Mouse (Mus musculus): ENCODE measurements around the gene Gps2. TPM values are rescaled to one million over a fixed set of nuclear protein-coding genes. Genes with fewer than 3 reads are reported as not detected.
A peak's percentile ranks its signal among the peaks of the same experiment; 100 is the strongest.
"Not testable (repeated sequence)": the region's sequence is repeated elsewhere in the genome, so short reads cannot be mapped to it uniquely, and the experiment has no call there.

The Gps2 gene
- polyA plus RNA-seq, 1 experiment from 2014 or later = 89.1 TPM

DNA sequence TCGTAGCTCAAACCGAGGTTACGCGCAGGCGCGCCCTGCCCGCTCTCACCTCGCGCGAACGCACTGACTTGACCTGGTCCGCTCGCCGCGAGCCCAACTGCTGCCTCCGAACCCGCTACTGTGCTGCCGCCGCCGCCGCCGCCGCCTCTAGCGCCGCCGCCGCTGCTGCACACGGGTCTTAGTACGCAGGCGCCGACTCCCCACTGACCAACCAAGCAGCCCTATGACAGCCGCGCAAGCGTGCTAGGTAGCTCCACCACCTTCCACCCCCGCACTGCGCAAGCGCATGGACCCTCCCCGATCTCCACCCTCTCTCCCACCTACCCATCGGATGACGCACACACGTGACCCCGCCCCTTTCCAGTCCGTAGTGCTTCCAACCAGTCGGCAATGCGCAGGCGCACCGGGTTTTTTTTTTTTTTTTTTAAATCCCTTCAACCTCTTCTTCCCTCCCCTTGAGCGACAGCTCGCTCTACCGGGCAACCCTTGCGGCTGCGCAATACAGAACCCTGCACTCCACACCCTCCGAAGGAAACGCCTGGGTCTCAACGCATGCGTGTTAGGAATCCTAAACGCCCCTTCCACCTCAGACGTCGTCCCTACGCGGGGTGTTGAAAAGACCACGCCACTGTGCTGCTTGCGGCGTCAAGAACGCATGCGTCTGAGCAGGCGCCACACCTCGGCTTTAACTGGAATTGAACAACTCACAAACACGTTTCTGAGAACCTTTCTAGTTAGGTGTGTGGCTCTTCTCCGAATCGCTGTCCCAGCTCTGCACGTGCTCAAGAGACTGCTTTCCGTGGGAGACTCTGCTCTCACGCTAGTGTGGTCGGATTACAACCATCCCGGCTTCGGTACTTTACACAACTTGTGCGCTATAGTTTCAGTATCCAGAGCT, 7.7 kb downstream of the Gps2 start, which contains the start of gene Eif5a:
Eif5a (minus strand) TSS at position 845 of the 898 bp plus-strand sequence.
- Histone ChIP-seq H3K36me3 (replicated peaks) (peaks cover 33% of the 10 kb centered on the region), H3K4me1 (peaks cover 42% of the 10 kb centered on the region)
- under 1% methylated on average over 78 of the region's 78 CpGs for WGBS

DNA sequence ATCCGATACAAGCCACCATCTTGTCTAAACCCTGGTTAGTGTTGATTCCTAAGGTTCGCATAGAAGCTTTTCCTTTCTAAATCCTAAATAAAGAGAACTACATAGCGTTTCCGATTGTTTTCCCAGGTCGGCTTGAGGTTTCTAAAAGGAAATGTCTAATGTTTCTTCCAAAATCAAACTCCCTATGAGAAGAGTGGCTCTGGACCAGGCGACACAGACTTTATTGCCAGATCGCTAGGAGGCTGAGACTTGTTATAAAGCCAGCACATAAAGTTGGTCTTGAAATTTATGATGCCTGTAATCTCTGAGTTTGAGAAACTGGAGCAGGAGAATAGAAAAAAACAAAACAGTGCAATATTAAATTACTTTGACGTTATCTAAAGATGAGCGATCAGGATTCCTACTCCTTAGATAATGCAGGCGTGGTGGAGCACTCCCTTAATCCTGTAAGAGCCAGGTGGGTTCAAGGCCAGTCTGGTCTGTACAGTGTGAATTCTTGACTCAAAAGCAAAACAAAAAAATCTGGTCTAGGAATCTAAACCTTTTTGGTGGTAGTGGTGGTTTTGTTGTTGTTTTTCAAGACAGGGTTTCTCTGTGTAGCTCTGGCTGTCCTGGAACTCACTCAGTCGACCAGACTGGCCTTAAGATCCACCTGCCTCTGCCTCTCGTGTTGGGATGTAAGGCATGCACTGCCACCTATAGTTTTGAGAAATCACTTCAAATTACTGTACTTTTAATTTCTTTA, 8.5 kb downstream of the Gps2 start:
- 6% methylated on average over 12 of the region's 12 CpGs for WGBS
- DNase-seq (ENCODE audit: low spot score) = no peak

More for the DNA sequence above, 7.7 kb downstream of the Gps2 start, which contains the start of gene Eif5a:
- Histone ChIP-seq H3K27me3 (replicated peaks; ENCODE audit: low read depth, poor library complexity, severe bottlenecking) (no peaks in the 10 kb centered on the region), H3K9me3 (no peaks in the 10 kb centered on the region), H3K4me3 (peak within 1 kb of the TSS; percentile 99), H3K27ac (replicated peaks) (peak within 1 kb of the TSS; percentile 99)
- DNase-seq (ENCODE audit: low spot score) = peak; percentile 100

DNA sequence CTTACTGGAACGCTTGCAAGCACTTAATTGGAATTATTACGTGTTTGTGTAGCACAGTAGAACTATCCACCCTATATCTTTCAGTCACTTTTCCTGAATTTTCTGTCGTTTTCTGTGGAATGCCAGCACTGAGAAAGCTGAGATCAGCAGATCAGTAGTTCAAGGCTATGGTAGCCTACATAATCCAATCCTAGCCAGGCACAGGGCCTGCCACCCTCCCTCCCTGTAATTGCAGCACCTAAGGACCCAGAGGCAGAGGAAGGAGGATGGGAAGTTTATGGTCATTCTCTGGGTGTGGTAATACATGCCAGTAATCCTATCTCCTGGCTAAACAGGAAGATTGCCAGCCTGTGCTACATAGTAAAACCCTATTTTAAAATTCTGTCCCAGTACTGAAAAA, 9.1 kb downstream of the Gps2 start:
- 73% methylated on average over 3 of the region's 3 CpGs for WGBS
- no peaks in the 10 kb centered on the region for H3K9me3 ChIP-seq
- peak overlapping the region; percentile 99 for H3K27ac ChIP-seq (replicated peaks)
- peaks cover 32% of the 10 kb centered on the region for H3K4me1 ChIP-seq
- H3K4me3 ChIP-seq = peak overlapping the region; percentile 99
- H3K27me3 ChIP-seq (replicated peaks; ENCODE audit: low read depth, poor library complexity, severe bottlenecking) = no peaks in the 10 kb centered on the region
- peaks cover 19% of the 10 kb centered on the region for H3K36me3 ChIP-seq (replicated peaks)
- DNase-seq (ENCODE audit: low spot score) = no peak

More for the DNA sequence above, 8.5 kb downstream of the Gps2 start:
- Histone ChIP-seq H3K36me3 (replicated peaks) (peaks cover 25% of the 10 kb centered on the region), H3K27me3 (replicated peaks; ENCODE audit: low read depth, poor library complexity, severe bottlenecking) (no peaks in the 10 kb centered on the region), H3K4me1 (peaks cover 37% of the 10 kb centered on the region), H3K27ac (replicated peaks) (peak overlapping the region; percentile 99), H3K4me3 (peak overlapping the region; percentile 99), H3K9me3 (no peaks in the 10 kb centered on the region)

DNA sequence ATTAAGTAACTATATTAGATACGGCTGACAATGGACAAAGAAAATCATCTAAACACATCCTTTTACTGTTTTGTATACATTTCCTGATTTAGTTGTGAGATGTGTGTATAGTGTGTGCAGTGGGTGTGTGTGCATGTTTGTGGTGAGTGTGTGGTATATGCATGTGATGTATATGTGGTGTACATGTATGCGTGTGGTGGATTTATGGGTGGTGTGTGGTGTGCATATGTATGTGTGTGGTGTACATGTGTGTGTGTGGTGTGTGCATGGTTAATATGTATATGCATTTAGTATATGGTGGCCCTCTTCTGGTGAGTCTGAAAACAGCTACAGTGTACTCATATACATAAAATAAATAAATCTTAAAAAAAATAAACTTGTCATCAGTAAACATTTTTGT, 13.8 kb downstream of the Gps2 start:
- no peaks in the 10 kb centered on the region for H3K27me3 ChIP-seq (replicated peaks; ENCODE audit: low read depth, poor library complexity, severe bottlenecking)
- H3K27ac ChIP-seq (replicated peaks) = no peak overlapping the region
- no peaks in the 10 kb centered on the region for H3K36me3 ChIP-seq (replicated peaks)
- peaks cover 6% of the 10 kb centered on the region for H3K4me1 ChIP-seq
- no peak overlapping the region for H3K4me3 ChIP-seq
- no peaks in the 10 kb centered on the region for H3K9me3 ChIP-seq
- WGBS = 94% methylated on average over 2 of the region's 2 CpGs
- DNase-seq (ENCODE audit: low spot score) = no peak

DNA sequence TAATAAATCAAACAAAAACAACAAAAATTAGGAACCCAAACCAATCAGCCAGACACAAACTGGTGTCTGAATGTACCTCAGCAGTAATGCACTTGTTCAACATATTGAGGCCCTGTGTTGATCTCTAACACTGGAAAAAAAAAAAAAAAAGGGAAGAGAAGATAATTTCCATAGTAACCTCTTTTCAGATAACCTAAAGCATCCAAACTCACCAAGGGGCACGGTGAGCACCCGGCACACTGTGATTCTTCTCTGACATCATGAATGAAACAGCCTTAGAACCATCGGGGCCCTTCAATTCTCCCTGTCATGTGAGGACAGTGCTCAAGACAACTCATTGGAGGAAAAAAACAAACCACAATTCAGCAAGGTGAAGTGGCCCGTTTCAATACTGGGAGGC, 16.0 kb downstream of the Gps2 start:
- no peak for DNase-seq (ENCODE audit: low spot score)
- 0 out of 2 replicates have a peak, but pooled peaks cover 8% of the 10 kb centered on the region for H3K4me1 ChIP-seq
- H3K36me3 ChIP-seq (replicated peaks) = no peaks in the 10 kb centered on the region
- WGBS = 91% methylated on average over 4 of the region's 4 CpGs
- H3K27ac ChIP-seq (replicated peaks) = no peak overlapping the region
- H3K4me3 ChIP-seq = no peak overlapping the region
- no peaks in the 10 kb centered on the region for H3K9me3 ChIP-seq
- H3K27me3 ChIP-seq (replicated peaks; ENCODE audit: low read depth, poor library complexity, severe bottlenecking) = peaks cover 6% of the 10 kb centered on the region; the same call in 1 of the 2 replicates

DNA sequence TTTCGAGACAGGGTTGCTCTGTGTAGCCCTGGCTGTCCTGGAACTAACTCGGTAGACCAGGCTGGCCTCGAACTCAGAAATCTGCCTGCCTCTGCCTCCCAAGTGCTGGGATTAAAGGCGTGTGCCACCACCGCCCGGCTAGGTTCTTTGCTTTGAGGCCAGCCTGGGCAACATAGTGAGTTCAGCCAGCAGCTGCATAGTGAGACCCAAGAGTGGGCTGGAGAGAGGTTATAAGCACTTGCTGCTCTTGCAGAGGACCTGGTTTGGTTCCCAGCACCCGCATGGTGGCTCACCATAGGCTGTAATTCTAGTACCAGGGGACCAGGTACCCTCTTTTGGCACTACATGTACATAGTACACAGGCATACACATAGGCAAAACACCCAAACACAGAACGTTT, 16.5 kb downstream of the Gps2 start:
- peaks cover 11% of the 10 kb centered on the region; the same call in 1 of the 2 replicates for H3K27me3 ChIP-seq (replicated peaks; ENCODE audit: low read depth, poor library complexity, severe bottlenecking)
- peaks cover 12% of the 10 kb centered on the region for H3K4me1 ChIP-seq
- DNase-seq (ENCODE audit: low spot score); H3K27ac ChIP-seq (replicated peaks); H3K36me3 ChIP-seq (replicated peaks); H3K9me3 ChIP-seq; H3K4me3 ChIP-seq: not testable (repeated sequence)
- 87% methylated on average over 8 of the region's 8 CpGs for WGBS

DNA sequence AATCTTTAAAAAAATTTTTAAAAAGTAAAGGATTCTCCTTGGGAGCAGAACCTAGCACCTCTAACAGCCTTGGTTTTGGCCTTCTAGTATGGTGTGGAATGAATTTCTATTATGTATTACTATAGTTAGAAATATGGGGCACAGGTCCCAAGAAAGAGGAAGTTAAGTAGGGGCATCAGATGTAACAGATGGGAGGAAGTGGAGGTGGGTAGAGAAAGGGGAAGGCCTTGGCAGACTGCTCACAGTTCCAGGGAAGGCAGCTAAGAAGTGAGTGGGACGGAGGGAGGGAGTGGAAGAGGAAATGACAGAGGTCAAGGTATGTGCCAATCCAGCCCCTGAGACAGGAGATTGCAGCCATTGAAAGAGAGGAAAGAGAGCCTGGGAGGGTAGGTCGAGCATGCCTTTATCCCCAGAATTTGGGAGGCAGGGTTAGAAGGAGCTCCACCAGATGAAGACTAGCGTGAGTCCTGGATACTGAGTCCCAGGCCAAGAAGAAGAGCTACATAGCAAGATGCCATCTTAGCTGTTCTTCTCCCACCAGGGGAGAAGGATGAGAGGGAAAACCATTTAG, 17.4 kb downstream of the Gps2 start:
- no peaks in the 10 kb centered on the region for H3K36me3 ChIP-seq (replicated peaks)
- no peaks in the 10 kb centered on the region for H3K9me3 ChIP-seq
- peaks cover 19% of the 10 kb centered on the region for H3K27me3 ChIP-seq (replicated peaks; ENCODE audit: low read depth, poor library complexity, severe bottlenecking)
- WGBS = 65% methylated on average over 3 of the region's 3 CpGs
- no peak for DNase-seq (ENCODE audit: low spot score)
- peaks cover 21% of the 10 kb centered on the region for H3K4me1 ChIP-seq
- H3K27ac ChIP-seq (replicated peaks) = no peak overlapping the region
- H3K4me3 ChIP-seq = no peak overlapping the region

DNA sequence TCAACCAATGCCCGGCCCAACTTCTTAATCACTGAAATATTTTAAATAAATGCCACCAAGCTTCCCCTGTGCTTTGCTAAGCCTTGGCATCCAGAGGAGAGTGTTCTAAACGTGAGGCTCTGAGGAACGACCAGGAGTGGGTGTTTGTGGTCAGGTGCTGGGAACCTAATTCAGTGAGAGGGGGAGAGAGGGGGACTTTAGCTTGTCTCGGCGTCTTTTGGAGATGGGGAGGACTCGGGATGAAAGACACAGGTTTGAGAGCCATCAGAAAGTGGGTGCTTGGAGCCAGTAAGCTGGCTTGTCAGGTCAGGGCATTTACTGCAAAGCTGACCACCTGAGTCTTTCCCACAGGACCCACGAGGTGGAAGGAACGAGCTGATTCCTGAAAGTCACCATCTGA, 18.1 kb downstream of the Gps2 start:
- no peak overlapping the region for H3K27ac ChIP-seq (replicated peaks)
- no peaks in the 10 kb centered on the region for H3K9me3 ChIP-seq
- peaks cover 28% of the 10 kb centered on the region for H3K4me1 ChIP-seq
- WGBS = 74% methylated on average over 8 of the region's 8 CpGs
- peaks cover 26% of the 10 kb centered on the region for H3K27me3 ChIP-seq (replicated peaks; ENCODE audit: low read depth, poor library complexity, severe bottlenecking)
- H3K36me3 ChIP-seq (replicated peaks) = no peaks in the 10 kb centered on the region
- H3K4me3 ChIP-seq = no peak overlapping the region
- no peak for DNase-seq (ENCODE audit: low spot score)

DNA sequence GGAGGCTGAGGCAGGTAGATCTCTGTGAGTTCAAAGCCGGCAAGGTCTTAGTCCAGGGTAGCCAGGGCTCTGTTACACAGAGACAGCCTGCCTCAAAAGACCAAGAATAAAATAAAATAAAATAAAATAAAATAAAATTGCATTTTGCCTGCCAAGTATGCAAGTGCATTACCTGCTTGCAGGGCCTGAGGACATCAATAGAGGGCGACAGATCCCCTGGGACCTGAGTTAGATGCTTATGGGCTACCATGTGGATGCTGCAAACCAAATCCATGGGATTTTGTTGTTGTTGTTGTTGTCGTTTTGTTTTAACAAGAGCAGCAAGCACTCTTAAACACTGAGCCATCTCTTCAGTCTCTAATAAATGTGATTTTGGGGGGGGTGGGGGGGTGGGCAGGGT, 18.6 kb downstream of the Gps2 start:
- Histone ChIP-seq H3K9me3 (no peaks in the 10 kb centered on the region), H3K4me3 (no peak overlapping the region), H3K4me1 (peaks cover 33% of the 10 kb centered on the region), H3K36me3 (replicated peaks) (no peaks in the 10 kb centered on the region), H3K27ac (replicated peaks) (no peak overlapping the region), H3K27me3 (replicated peaks; ENCODE audit: low read depth, poor library complexity, severe bottlenecking) (peaks cover 31% of the 10 kb centered on the region)
- WGBS = 40% methylated on average over 3 of the region's 3 CpGs
- DNase-seq (ENCODE audit: low spot score) = no peak

DNA sequence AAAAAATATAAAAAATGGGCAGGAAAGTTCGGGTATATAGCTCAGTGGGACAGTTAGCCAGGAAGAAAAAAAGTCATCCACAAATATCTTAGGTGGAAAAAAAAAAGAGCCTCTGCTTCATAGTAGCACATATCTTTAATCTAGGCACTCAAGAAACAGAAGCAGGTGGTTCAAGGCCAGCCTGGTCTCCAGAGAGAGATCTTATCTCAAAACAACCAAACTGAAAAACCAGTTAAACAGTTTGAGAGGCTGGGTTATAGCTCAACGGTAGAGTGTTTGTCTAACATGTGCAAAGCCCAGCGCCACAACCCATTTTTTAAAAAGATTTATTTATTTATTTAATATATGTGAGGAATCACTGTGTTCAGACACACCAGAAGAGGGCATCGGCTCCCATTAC, 19.4 kb downstream of the Gps2 start:
- DNase-seq (ENCODE audit: low spot score) = no peak
- Histone ChIP-seq H3K4me3 (no peak overlapping the region), H3K9me3 (no peaks in the 10 kb centered on the region), H3K4me1 (peaks cover 39% of the 10 kb centered on the region), H3K27ac (replicated peaks) (no peak overlapping the region), H3K27me3 (replicated peaks; ENCODE audit: low read depth, poor library complexity, severe bottlenecking) (peaks cover 39% of the 10 kb centered on the region), H3K36me3 (replicated peaks) (no peaks in the 10 kb centered on the region)
- 80% methylated on average over 4 of the region's 4 CpGs for WGBS

DNA sequence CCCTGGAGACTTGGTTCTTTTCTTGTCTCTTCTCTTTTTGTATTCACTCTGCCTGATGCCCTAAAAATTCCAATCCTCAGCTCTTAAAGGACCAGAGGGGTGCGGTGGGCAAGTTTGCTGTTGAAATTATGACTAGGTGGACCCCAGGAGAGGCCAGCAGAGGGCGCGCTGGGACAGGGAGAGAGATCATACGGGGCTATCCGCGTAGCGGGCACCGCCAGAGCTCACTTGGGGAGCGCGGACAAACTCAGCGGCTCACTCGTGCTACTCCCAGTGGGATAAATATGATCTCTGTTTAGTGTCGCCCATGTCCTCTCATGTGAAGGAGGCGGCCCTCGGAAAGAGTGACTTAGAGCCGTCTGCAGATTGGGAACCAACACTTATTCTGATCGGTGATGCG, 20.5 kb downstream of the Gps2 start:
- Histone ChIP-seq H3K9me3 (no peaks in the 10 kb centered on the region), H3K27me3 (replicated peaks; ENCODE audit: low read depth, poor library complexity, severe bottlenecking) (peaks cover 50% of the 10 kb centered on the region), H3K36me3 (replicated peaks) (no peaks in the 10 kb centered on the region), H3K27ac (replicated peaks) (0 out of 2 replicates have a peak overlapping the region, but pooled peaks have one; percentile 1), H3K4me1 (peaks cover 50% of the 10 kb centered on the region), H3K4me3 (peak overlapping the region; percentile 75)
- peak; percentile 96 for DNase-seq (ENCODE audit: low spot score)
- 1% methylated on average over 18 of the region's 18 CpGs for WGBS

DNA sequence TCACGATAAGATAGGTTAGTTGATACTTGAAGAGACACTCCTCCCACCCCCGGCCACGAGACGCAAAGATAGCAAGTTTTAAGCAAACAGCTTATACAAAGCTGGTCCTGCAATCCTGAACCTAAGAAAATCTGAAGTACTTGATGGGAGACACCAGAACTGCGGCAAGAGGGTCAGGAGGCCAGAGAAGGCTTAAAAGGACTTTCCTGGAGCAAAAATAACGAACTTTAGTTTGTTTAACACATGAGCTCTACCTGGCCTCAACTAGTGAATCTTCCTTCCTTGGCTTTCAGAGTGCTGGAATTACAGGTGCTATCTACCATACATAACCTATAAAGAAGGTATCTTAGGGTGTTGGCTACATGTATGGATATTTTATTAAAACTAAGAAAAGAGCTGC, 21.0 kb downstream of the Gps2 start:
- peaks cover 55% of the 10 kb centered on the region for H3K27me3 ChIP-seq (replicated peaks; ENCODE audit: low read depth, poor library complexity, severe bottlenecking)
- H3K4me3 ChIP-seq = peak overlapping the region; percentile 75
- no peak for DNase-seq (ENCODE audit: low spot score)
- H3K9me3 ChIP-seq = no peaks in the 10 kb centered on the region
- H3K36me3 ChIP-seq (replicated peaks) = no peaks in the 10 kb centered on the region
- H3K27ac ChIP-seq (replicated peaks) = peak overlapping the region; percentile 86; the same call in 1 of the 2 replicates
- peaks cover 54% of the 10 kb centered on the region for H3K4me1 ChIP-seq
- WGBS = 20% methylated on average over 6 of the region's 6 CpGs
